Mouse (Mus musculus) lung, embryonic 15.5 days (tissue): ENCODE results near the gene Fbxo46. TPM values are rescaled to one million over a fixed set of nuclear protein-coding genes. Genes with fewer than 3 reads are reported as not detected.
A peak's percentile ranks its signal among the peaks of the same experiment; 100 is the strongest.

Source experiments
- ATAC-seq: fragments of 200-750 bp; cut with Nextera tagmentation; 2 replicates; pipeline ENCODE4 v1.8.0; 2017; ENCODE audit warnings: moderate number of reproducible peaks, borderline replicate concordance; ENCODE audit not compliant: low FRiP score, low TSS enrichment; ENCODE audit errors: extremely low read depth
- H3K27ac ChIP-seq: fragments of 300-500 bp; sonication (generic); 2 replicates; pipeline ENCODE4 v1.5.1; 2015; ENCODE audit warnings: moderate library complexity, mild to moderate bottlenecking, inconsistent platforms
- H3K27me3 ChIP-seq: fragments of 300-500 bp; sonication (generic); 2 replicates; pipeline ENCODE4 v1.6.1; 2015; ENCODE audit warnings: inconsistent platforms
- H3K36me3 ChIP-seq: fragments of 300-500 bp; sonication (generic); 2 replicates; pipeline ENCODE4 v1.6.1; 2015; ENCODE audit warnings: inconsistent platforms
- H3K4me1 ChIP-seq: fragments of 300-500 bp; sonication (generic); 2 replicates; pipeline ENCODE4 v1.6.1; 2015; ENCODE audit warnings: inconsistent platforms
- H3K4me2 ChIP-seq: fragments of 300-500 bp; sonication (generic); 2 replicates; pipeline ENCODE4 v1.6.1; 2015; ENCODE audit warnings: inconsistent platforms, mild to moderate bottlenecking, moderate library complexity
- H3K4me3 ChIP-seq: fragments of 300-500 bp; sonication (generic); 2 replicates; pipeline ENCODE4 v1.5.1; 2015; ENCODE audit warnings: mild to moderate bottlenecking, inconsistent platforms
- H3K9ac ChIP-seq: fragments of 300-500 bp; sonication (generic); 2 replicates; pipeline ENCODE4 v1.6.1; 2015; ENCODE audit warnings: inconsistent platforms
- H3K9me3 ChIP-seq: fragments of 300-500 bp; sonication (generic); 2 replicates; pipeline ENCODE4 v1.6.1; 2016; ENCODE audit warnings: inconsistent platforms
- WGBS: fragments of 180-500 bp; shearing (Covaris S2); methylation state at CpG from one replicate; pipeline ENCODE4 v1.1.7; 2015; 5-methylcytosine and 5-hydroxymethylcytosine counted together
- polyA plus RNA-seq: library from polyadenylated mRNA; unstranded; fragments of >200 nt; fragmentation: Nextera tagmentation; extraction: Ambion mirVana; gene quantifications from 2 replicates; pipeline ENCODE4 v1.2.1, GENCODE M21; 2015

Gene Fbxo46
- polyA plus RNA-seq, 1 experiment from 2014 or later: 13.6 TPM

DNA sequence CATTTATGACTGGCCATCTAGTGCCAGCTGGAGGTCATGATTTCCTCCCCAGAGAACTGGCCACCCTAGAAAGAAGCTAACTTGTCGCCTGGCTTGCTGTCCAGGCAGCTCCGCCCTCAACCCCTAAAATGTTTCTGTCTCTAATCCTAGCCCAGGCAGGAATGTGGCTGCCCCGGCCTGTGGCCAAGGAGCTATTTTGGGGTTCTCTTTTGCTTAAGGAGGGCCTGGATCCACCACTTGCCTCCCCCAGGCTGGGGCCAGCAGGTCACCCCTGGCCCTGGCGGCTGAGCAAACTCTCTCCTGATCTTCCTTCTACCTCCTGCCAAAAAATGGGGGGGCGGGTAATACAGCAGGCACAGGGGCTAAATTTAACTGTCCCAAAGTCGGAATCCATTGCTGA is 36.6 kb upstream of the Fbxo46 start:
- Histone ChIP-seq H3K27me3 (no peaks in the 10 kb centered on the region), H3K4me3 (0 out of 2 replicates have a peak overlapping the region, but pooled peaks have one; percentile 5), H3K36me3 (peaks cover 54% of the 10 kb centered on the region), H3K4me2 (peak overlapping the region; percentile 54), H3K9ac (0 out of 2 replicates have a peak overlapping the region, but pooled peaks have one; percentile 14), H3K27ac (peak overlapping the region; percentile 46), H3K9me3 (no peaks in the 10 kb centered on the region), H3K4me1 (peaks cover 47% of the 10 kb centered on the region)
- 35% methylated on average over 6 of the region's 6 CpGs for WGBS
- ATAC-seq: 0 out of 2 replicates have a peak, but pooled peaks have one; percentile 0

DNA sequence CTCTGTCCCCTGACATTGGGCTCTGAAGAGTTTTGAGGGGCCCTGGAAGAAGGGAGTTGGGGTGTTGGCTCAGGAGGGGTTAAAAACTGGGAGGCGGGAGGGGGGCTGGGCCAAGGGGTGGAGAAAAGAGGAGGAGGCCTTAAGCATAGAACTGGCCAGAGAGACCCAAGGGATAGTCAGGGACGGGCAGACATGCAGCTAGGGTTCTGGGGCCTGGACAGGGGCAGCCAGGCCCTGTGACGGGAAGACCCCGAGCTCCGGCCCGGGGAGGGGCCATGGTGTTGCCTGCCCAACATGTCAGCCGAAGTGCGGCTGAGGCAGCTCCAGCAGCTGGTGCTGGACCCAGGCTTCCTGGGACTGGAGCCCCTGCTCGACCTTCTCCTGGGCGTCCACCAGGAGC is 36.0 kb upstream of the Fbxo46 start, which contains the start of gene Dmpk:
Gene Dmpk, plus strand, starts transcription at position 149 of the 400 bp plus-strand sequence.
- WGBS: 37% methylated on average over 10 of the region's 10 CpGs
- peak within 1 kb of the TSS; percentile 54 for H3K4me2 ChIP-seq
- H3K4me3 ChIP-seq: peak within 1 kb of the TSS; percentile 40
- H3K9me3 ChIP-seq: no peaks in the 10 kb centered on the region
- H3K27ac ChIP-seq: peak within 1 kb of the TSS; percentile 57
- ATAC-seq: peak; percentile 66
- peaks cover 46% of the 10 kb centered on the region for H3K4me1 ChIP-seq
- H3K9ac ChIP-seq: peak within 1 kb of the TSS; percentile 47
- no peaks in the 10 kb centered on the region for H3K27me3 ChIP-seq
- H3K36me3 ChIP-seq: peaks cover 54% of the 10 kb centered on the region

DNA sequence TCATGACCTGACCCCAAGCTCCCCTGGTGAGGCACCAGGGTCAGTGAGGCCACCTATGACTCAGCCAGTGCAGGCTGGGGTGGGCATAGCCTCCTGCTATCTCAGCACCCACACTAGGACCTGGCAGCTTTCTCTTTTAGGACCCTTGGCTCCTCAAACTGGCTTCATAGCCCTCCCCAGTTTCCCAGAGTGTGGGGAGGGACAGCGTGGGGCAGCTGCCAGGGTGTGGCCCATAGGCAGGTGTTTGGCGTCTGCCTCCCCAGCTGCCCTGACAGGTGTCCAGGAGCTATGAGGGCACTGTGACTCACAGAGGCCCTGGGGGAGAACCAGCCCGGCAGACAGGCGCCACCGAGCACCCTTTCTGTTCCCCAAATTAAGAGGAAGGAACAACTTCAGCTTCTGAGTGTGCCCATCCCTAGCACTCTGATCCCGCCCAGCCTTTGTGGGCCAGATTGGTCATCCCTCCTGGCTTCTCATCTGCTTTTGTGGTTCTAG is 35.3 kb upstream of the Fbxo46 start:
- WGBS: 58% methylated on average over 6 of the region's 6 CpGs
- H3K4me2 ChIP-seq: peak overlapping the region; percentile 54
- H3K27ac ChIP-seq: peak overlapping the region; percentile 57
- peak overlapping the region; percentile 40 for H3K4me3 ChIP-seq
- no peaks in the 10 kb centered on the region for H3K27me3 ChIP-seq
- ATAC-seq: no peak
- H3K9me3 ChIP-seq: no peaks in the 10 kb centered on the region
- peaks cover 46% of the 10 kb centered on the region for H3K4me1 ChIP-seq
- H3K9ac ChIP-seq: peak overlapping the region; percentile 47; the same call in 1 of the 2 replicates
- H3K36me3 ChIP-seq: peaks cover 50% of the 10 kb centered on the region

DNA sequence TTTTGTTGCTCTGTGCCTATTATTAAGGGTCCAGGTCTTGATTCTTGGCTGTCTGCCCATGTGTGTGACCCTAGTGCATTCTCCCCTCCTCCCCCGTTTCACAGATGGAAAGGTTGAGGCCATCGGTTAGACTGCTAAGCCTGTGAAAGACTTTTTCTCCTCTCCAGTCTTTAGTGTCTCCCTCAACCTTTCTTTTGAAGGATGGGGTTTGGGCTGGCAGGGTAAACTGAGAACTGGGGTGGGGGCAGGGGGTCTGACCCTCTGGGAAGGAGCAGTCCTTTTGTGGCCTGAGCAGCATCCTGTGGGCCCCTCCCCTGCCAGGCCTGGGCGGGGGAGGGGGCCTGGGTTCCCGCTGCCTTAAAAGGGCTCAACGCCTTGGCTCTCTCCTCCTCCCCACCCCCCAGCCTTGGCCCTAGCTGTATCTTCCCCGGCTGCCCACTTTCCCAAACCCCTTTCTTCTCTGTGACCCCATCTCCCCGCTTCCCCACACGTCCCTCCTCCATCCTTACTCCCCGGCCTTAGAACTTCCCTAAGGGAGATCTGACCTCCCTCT is 34.7 kb upstream of the Fbxo46 start:
- Histone ChIP-seq H3K27ac (peak overlapping the region; percentile 46), H3K9me3 (no peaks in the 10 kb centered on the region), H3K36me3 (peaks cover 43% of the 10 kb centered on the region), H3K4me3 (peak overlapping the region; percentile 40), H3K9ac (peak overlapping the region; percentile 0; the same call in 1 of the 2 replicates), H3K4me2 (peak overlapping the region; percentile 54), H3K4me1 (peaks cover 46% of the 10 kb centered on the region), H3K27me3 (no peaks in the 10 kb centered on the region)
- ATAC-seq: no peak
- WGBS: 22% methylated on average over 9 of the region's 9 CpGs

DNA sequence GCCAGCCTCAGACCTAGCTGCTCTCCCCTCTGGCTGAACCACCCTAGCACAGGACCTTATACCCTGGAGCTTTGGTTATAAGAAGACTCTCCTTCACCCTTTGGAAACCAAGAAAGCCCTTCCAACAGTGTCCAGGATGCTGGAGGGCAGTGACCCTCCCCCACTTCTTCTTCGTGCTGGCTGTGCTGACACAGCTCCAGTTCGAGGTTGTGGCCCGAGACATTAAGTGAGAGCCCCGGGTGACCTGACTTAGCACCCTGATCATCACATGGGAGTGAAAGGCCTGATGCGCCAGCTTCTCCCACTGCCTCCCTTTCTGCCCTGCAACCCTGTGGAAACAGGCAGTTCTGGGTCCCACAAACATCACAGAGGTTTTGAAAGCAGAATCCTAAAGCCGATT is 34.2 kb upstream of the Fbxo46 start:
- WGBS: 13% methylated on average over 6 of the region's 6 CpGs
- no peaks in the 10 kb centered on the region for H3K27me3 ChIP-seq
- peaks cover 41% of the 10 kb centered on the region for H3K36me3 ChIP-seq
- H3K27ac ChIP-seq: peak overlapping the region; percentile 46
- peak overlapping the region; percentile 54 for H3K4me2 ChIP-seq
- H3K4me1 ChIP-seq: peaks cover 46% of the 10 kb centered on the region
- H3K9ac ChIP-seq: peak overlapping the region; percentile 0; the same call in 1 of the 2 replicates
- no peak for ATAC-seq
- no peaks in the 10 kb centered on the region for H3K9me3 ChIP-seq
- peak overlapping the region; percentile 40 for H3K4me3 ChIP-seq

DNA sequence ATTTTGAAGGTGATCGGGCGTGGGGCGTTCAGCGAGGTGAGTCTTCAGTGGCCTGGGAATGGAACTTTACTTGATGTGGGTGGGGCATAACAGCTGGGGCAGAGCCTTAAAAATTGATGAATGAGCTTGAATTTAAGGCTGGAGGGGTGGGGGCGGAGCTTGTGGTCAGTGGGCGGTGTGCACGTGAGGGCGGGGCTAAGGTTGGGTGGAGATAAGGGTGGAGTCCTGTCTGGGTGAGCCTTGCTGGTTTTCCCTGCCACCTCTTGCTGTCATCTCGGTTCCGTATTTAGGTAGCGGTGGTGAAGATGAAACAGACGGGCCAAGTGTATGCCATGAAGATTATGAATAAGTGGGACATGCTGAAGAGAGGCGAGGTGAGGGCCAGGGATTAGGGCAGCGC is 33.6 kb upstream of the Fbxo46 start:
- Histone ChIP-seq H3K4me1 (peaks cover 46% of the 10 kb centered on the region), H3K27me3 (no peaks in the 10 kb centered on the region), H3K36me3 (peaks cover 40% of the 10 kb centered on the region), H3K9ac (0 out of 2 replicates have a peak overlapping the region, but pooled peaks have one; percentile 0), H3K27ac (peak overlapping the region; percentile 46; the same call in 1 of the 2 replicates), H3K4me2 (peak overlapping the region; percentile 54), H3K4me3 (peak overlapping the region; percentile 40), H3K9me3 (no peaks in the 10 kb centered on the region)
- WGBS: 11% methylated on average over 14 of the region's 14 CpGs
- ATAC-seq: 0 out of 2 replicates have a peak, but pooled peaks have one; percentile 16

DNA sequence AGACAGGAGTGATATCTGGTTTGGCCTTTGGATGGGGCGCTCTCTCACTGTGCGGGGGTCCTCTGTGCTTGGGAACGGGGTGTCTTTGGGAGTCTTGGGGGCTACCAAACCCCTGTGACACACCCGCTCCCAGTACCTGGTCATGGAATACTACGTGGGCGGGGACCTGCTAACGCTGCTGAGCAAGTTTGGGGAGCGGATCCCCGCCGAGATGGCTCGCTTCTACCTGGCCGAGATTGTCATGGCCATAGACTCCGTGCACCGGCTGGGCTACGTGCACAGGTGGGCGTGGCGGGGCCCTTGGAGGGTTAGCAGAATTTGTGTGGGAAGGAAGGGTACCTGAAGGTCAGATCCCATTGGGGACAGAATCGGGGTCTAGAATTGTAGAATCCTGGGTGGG is 32.9 kb upstream of the Fbxo46 start:
- peaks cover 40% of the 10 kb centered on the region for H3K36me3 ChIP-seq
- no peak overlapping the region for H3K27ac ChIP-seq
- H3K27me3 ChIP-seq: no peaks in the 10 kb centered on the region
- no peaks in the 10 kb centered on the region for H3K9me3 ChIP-seq
- WGBS: 72% methylated on average over 18 of the region's 18 CpGs
- H3K4me2 ChIP-seq: no peak overlapping the region
- H3K4me1 ChIP-seq: peaks cover 48% of the 10 kb centered on the region
- ATAC-seq: no peak
- no peak overlapping the region for H3K4me3 ChIP-seq
- H3K9ac ChIP-seq: no peak overlapping the region

DNA sequence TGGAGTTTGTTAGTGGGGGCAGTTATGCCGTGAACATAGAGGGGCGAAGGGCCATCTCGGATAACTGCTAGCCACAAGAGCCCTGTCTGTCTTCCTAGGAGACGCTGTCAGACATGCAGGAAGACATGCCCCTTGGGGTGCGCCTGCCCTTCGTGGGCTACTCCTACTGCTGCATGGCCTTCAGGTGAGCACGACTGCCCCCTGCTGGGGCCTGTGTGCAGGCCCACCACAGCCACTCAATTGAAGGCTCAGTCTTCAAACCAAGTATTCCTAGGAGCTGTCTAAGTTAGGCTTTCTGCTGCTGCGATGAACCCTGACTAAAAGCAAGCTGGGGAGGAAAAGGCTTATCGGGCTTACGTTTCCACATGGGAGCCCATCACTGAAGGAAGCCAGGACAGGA is 30.8 kb upstream of the Fbxo46 start:
- Histone ChIP-seq H3K9me3 (no peaks in the 10 kb centered on the region), H3K36me3 (peaks cover 34% of the 10 kb centered on the region), H3K27ac (no peak overlapping the region), H3K4me2 (no peak overlapping the region), H3K27me3 (no peaks in the 10 kb centered on the region), H3K9ac (no peak overlapping the region), H3K4me1 (peaks cover 46% of the 10 kb centered on the region), H3K4me3 (no peak overlapping the region)
- no peak for ATAC-seq
- WGBS: 40% methylated on average over 10 of the region's 10 CpGs

DNA sequence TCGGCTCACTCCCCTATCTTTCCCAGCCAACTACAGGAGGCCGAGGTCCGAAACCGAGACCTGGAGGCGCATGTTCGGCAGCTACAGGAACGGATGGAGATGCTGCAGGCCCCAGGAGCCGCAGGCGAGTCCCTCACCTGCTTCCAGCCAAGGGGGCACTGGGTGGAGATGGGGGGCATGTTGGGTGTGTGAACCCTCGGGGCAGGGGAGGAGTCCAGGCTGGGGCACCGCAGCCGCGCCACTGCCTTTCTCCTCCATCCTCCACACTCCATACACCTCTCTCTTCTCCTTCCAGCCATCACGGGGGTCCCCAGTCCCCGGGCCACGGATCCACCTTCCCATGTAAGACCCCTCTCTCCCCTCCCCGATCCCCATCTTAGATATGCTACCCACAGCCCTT is 27.7 kb upstream of the Fbxo46 start:
- Histone ChIP-seq H3K27me3 (no peaks in the 10 kb centered on the region), H3K4me3 (peak overlapping the region; percentile 86; the same call in 1 of the 2 replicates), H3K4me2 (peak overlapping the region; percentile 92), H3K36me3 (peaks cover 34% of the 10 kb centered on the region), H3K27ac (0 out of 2 replicates have a peak overlapping the region, but pooled peaks have one; percentile 99), H3K4me1 (peaks cover 34% of the 10 kb centered on the region), H3K9me3 (no peaks in the 10 kb centered on the region), H3K9ac (peak overlapping the region; percentile 39; the same call in 1 of the 2 replicates)
- ATAC-seq: no peak
- WGBS: 50% methylated on average over 17 of the region's 17 CpGs

DNA sequence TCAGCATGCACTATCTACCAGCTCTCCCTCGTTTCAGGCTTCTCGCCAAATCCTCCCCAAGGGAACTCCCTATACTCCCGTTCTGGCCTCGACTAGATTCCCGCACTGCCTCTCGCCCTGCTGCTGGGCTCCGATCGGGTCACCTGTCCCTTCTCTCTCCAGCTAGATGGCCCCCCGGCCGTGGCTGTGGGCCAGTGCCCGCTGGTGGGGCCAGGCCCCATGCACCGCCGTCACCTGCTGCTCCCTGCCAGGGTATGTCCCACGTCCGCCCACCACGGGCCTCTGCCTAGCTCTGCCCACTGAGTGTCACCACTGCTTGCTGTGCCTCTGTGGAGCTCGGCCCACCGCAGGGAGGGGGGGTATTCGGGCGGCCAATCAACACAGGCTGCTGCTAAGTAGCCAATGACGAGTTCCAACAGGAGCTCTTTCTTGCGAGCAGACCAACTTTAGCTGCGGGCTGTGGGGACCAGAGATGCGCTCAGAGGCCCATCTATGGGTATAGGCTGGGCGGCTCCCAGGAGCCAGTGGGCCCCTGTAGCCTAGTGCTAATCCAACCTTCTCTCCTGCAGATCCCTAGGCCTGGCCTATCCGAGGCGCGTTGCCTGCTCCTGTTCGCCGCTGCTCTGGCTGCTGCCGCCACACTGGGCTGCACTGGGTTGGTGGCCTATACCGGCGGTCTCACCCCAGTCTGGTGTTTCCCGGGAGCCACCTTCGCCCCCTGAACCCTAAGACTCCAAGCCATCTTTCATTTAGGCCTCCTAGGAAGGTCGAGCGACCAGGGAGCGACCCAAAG is 27.1 kb upstream of the Fbxo46 start:
- Histone ChIP-seq H3K4me3 (peak overlapping the region; percentile 86), H3K4me2 (peak overlapping the region; percentile 92), H3K36me3 (peaks cover 32% of the 10 kb centered on the region), H3K9me3 (no peaks in the 10 kb centered on the region), H3K27ac (peak overlapping the region; percentile 99), H3K9ac (peak overlapping the region; percentile 39), H3K4me1 (peaks cover 40% of the 10 kb centered on the region), H3K27me3 (no peaks in the 10 kb centered on the region)
- peak; percentile 49 for ATAC-seq
- 8% methylated on average over 38 of the region's 38 CpGs for WGBS

DNA sequence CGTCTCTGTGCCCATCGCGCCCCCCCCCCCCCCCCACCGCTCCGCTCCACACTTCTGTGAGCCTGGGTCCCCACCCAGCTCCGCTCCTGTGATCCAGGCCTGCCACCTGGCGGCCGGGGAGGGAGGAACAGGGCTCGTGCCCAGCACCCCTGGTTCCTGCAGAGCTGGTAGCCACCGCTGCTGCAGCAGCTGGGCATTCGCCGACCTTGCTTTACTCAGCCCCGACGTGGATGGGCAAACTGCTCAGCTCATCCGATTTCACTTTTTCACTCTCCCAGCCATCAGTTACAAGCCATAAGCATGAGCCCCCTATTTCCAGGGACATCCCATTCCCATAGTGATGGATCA is 26.5 kb upstream of the Fbxo46 start:
- peaks cover 44% of the 10 kb centered on the region for H3K4me1 ChIP-seq
- peak overlapping the region; percentile 39 for H3K9ac ChIP-seq
- H3K4me3 ChIP-seq: peak overlapping the region; percentile 86
- H3K27me3 ChIP-seq: no peaks in the 10 kb centered on the region
- H3K4me2 ChIP-seq: peak overlapping the region; percentile 92
- H3K36me3 ChIP-seq: peaks cover 32% of the 10 kb centered on the region
- no peaks in the 10 kb centered on the region for H3K9me3 ChIP-seq
- WGBS: 2% methylated on average over 15 of the region's 15 CpGs
- peak overlapping the region; percentile 99 for H3K27ac ChIP-seq
- peak; percentile 35; the same call in 1 of the 2 replicates for ATAC-seq
